Mouse (Mus musculus): ENCODE data around the gene Prkag2. TPM values are rescaled to one million over a fixed set of nuclear protein-coding genes. Genes with fewer than 3 reads are reported as not detected.
"Not testable (repeated sequence)": the region's sequence is repeated elsewhere in the genome, so short reads cannot be mapped to it uniquely, and the experiment has no call there.

The Prkag2 gene
- polyA plus RNA-seq, 1 experiment from 2014 or later, result 65.2 TPM

GRCm38 (mm10) chr5:25083816-25084215, 16.6 kb downstream of the Prkag2 start:
- Histone ChIP-seq H3K9ac (no peak overlapping the region), H3K9me3 (no peaks in the 10 kb centered on the region)
- ATAC-seq (ENCODE audit: low FRiP score, low read depth), result no peak

DNA sequence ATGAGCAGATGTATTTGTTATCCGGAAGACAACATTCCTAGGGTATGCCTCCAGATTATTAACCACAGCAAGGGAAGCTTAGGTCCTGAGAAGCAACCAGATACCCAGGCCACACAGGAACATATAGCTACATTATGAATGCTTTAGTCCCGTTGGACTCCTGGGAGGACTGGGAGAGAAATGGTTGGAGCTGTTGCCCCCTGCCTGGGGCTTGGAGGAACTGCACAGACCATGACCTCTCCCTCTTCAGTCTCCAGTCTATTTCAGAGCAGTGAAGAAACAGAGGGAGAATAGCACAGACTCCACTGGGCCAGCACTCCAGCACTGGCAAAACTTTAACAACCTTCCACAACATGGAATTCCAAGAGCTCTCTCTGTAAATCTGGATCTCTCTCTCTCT, 17.9 kb downstream of the Prkag2 start:
- no peak overlapping the region for H3K4me3 ChIP-seq
- H3K4me2 ChIP-seq (replicated peaks), result no peak overlapping the region
- H3K9me3 ChIP-seq, result no peaks in the 10 kb centered on the region
- H3K36me3 ChIP-seq, result no peaks in the 10 kb centered on the region
- no peak overlapping the region for H3K27ac ChIP-seq
- no peak overlapping the region for H3K9ac ChIP-seq
- no peak for ATAC-seq (ENCODE audit: low FRiP score, low read depth)
- 52% methylated on average over 2 of the region's 2 CpGs for WGBS
- peaks cover 16% of the 10 kb centered on the region for H3K4me1 ChIP-seq
- H3K27me3 ChIP-seq (replicated peaks), result no peaks in the 10 kb centered on the region

More at GRCm38 (mm10) chr5:25083816-25084215, 16.6 kb downstream of the Prkag2 start:
- Histone ChIP-seq H3K27ac (no peak overlapping the region), H3K4me2 (replicated peaks) (no peak overlapping the region), H3K4me1 (peaks cover 6% of the 10 kb centered on the region), H3K36me3 (no peaks in the 10 kb centered on the region), H3K27me3 (replicated peaks) (no peaks in the 10 kb centered on the region), H3K4me3 (no peak overlapping the region)
- WGBS, result 58% methylated on average over 7 of the region's 7 CpGs

DNA sequence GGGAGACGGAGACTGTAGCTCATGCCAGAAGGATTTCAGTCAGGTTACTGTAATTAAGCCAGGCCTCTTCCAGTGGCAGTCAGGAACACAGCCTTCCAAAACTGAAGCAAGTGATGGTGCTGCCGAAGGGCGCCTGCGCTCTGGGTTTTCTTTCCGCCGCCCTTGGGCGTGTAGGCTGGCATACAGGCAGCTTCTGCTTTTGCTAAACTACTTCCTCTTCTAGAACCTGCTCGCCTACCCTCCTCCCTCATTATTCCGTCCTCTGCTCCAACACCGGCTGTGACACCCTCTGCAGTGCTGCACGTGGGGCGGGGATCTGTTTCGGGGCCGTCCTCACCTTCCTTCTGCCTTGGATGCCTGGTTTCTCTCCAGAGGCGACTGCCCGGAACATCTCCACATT, 18.9 kb downstream of the Prkag2 start:
- Histone ChIP-seq H3K4me1 (peaks cover 16% of the 10 kb centered on the region), H3K27ac (no peak overlapping the region), H3K9me3 (no peaks in the 10 kb centered on the region), H3K36me3 (no peaks in the 10 kb centered on the region), H3K27me3 (replicated peaks) (no peaks in the 10 kb centered on the region), H3K4me3 (no peak overlapping the region), H3K4me2 (replicated peaks) (no peak overlapping the region), H3K9ac (no peak overlapping the region)
- 82% methylated on average over 16 of the region's 16 CpGs for WGBS
- ATAC-seq (ENCODE audit: low FRiP score, low read depth), result no peak

DNA sequence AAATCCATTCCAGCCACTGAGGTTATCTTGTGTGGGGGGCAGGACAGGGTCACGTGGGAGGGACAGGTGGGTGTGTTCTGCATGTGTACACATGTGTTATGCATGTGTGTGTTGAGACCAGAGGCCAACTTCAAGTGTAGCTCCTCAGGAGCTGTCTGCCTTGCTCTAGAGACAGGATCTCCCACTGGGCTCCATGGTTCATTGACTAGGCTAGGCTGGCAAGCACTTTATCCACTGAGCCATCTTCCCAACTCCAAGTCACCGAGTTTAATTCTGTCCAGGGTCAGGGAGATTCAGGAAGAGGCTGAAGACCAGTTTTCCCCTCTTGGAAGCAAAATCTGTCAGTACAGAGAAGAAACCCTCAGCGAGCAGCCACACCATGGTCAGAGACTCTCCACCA, 19.4 kb downstream of the Prkag2 start:
- Histone ChIP-seq H3K36me3 (no peaks in the 10 kb centered on the region), H3K4me3 (no peak overlapping the region), H3K27ac (no peak overlapping the region), H3K4me2 (replicated peaks) (no peak overlapping the region), H3K4me1 (peaks cover 16% of the 10 kb centered on the region), H3K27me3 (replicated peaks) (no peaks in the 10 kb centered on the region), H3K9ac (no peak overlapping the region), H3K9me3 (no peaks in the 10 kb centered on the region)
- ATAC-seq (ENCODE audit: low FRiP score, low read depth), result no peak
- WGBS, result 78% methylated on average over 3 of the region's 3 CpGs

- Histone ChIP-seq H3K4me3 (no peak overlapping the region), H3K27ac (no peak overlapping the region), H3K9ac (no peak overlapping the region), H3K27me3 (replicated peaks) (no peaks in the 10 kb centered on the region), H3K4me1 (peaks cover 16% of the 10 kb centered on the region), H3K9me3 (no peaks in the 10 kb centered on the region), H3K4me2 (replicated peaks) (no peak overlapping the region), H3K36me3 (no peaks in the 10 kb centered on the region)
- WGBS, result 92% methylated on average over 9 of the region's 9 CpGs
- no peak for ATAC-seq (ENCODE audit: low FRiP score, low read depth)
These were observed 19.9 kb downstream of the Prkag2 start for GRCm38 (mm10) chr5:25080438-25080945.

GRCm38 (mm10) chr5:25079766-25080265, 20.6 kb downstream of the Prkag2 start:
- no peaks in the 10 kb centered on the region for H3K27me3 ChIP-seq (replicated peaks)
- H3K36me3 ChIP-seq, result no peaks in the 10 kb centered on the region
- WGBS, result 91% methylated on average over 9 of the region's 9 CpGs
- H3K27ac ChIP-seq, result no peak overlapping the region
- no peak for ATAC-seq (ENCODE audit: low FRiP score, low read depth)
- H3K4me1 ChIP-seq, result peaks cover 16% of the 10 kb centered on the region
- H3K4me3 ChIP-seq, result no peak overlapping the region
- H3K9ac ChIP-seq, result no peak overlapping the region
- no peaks in the 10 kb centered on the region for H3K9me3 ChIP-seq
- H3K4me2 ChIP-seq (replicated peaks), result no peak overlapping the region

- Histone ChIP-seq H3K4me1 (peaks cover 16% of the 10 kb centered on the region), H3K27me3 (replicated peaks) (no peaks in the 10 kb centered on the region), H3K9ac (no peak overlapping the region), H3K4me3 (no peak overlapping the region), H3K9me3 (no peaks in the 10 kb centered on the region), H3K27ac (no peak overlapping the region), H3K4me2 (replicated peaks) (no peak overlapping the region), H3K36me3 (no peaks in the 10 kb centered on the region)
- 38% methylated on average over 8 of the region's 8 CpGs for WGBS
- peak; percentile 81 for ATAC-seq (ENCODE audit: low FRiP score, low read depth)
These were observed 22.4 kb downstream of the Prkag2 start for GRCm38 (mm10) chr5:25077873-25078651.

- not testable (repeated sequence) for H3K9me3 ChIP-seq; H3K4me2 ChIP-seq (replicated peaks); H3K27ac ChIP-seq; H3K27me3 ChIP-seq (replicated peaks); H3K36me3 ChIP-seq; H3K9ac ChIP-seq; H3K4me3 ChIP-seq; ATAC-seq (ENCODE audit: low FRiP score, low read depth)
- H3K4me1 ChIP-seq, result peaks cover 16% of the 10 kb centered on the region
- WGBS, result 96% methylated on average over 13 of the region's 13 CpGs
These were observed 23.2 kb downstream of the Prkag2 start for GRCm38 (mm10) chr5:25077258-25077657.

DNA sequence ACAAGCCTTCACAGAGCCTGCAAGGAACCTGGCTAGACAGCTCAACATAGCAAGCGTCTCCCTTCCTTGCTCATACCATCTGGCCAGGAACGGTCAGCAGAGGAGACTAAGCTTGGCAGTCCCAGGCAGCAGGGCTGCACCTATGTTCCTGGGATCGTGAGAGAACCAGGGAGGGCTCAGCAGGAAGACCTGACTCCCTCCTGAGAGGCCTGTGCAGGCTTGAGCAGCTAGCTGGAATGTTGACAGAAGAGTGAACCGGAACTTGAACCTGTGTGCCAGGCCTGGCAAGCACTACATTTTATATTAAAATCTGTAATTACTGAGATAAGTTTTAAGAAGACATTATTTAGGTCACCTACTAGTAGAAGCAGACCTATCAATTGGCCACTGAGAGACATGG, 24.8 kb downstream of the Prkag2 start:
- Histone ChIP-seq H3K4me2 (replicated peaks) (no peak overlapping the region), H3K4me1 (peaks cover 16% of the 10 kb centered on the region), H3K4me3 (no peak overlapping the region), H3K9me3 (no peaks in the 10 kb centered on the region), H3K9ac (no peak overlapping the region), H3K27ac (no peak overlapping the region), H3K36me3 (no peaks in the 10 kb centered on the region), H3K27me3 (replicated peaks) (no peaks in the 10 kb centered on the region)
- no peak for ATAC-seq (ENCODE audit: low FRiP score, low read depth)
- WGBS, result 84% methylated on average over 4 of the region's 4 CpGs

DNA sequence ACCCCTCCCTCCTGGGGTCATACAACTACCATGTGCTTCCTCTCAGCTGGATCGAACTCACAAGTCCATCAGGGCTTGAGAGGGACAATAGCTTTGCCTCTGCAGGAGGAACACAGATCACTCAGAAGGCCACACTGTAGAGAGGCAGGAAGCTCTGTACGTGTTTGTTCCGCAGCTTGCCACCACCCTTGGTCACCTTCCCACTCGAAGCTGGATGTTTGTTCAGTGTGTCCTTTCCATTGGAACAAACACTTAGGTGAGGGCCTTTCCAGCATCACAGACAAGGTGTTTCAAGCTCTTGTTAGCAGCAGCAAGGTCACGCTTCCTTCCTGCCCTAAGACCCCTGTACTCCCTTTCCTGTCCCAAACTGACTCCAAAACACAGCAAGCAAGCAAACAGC, 30.6 kb downstream of the Prkag2 start:
- Histone ChIP-seq H3K4me2 (replicated peaks) (no peak overlapping the region), H3K27me3 (replicated peaks) (no peaks in the 10 kb centered on the region), H3K4me1 (no peaks in the 10 kb centered on the region), H3K27ac (no peak overlapping the region), H3K9ac (no peak overlapping the region), H3K36me3 (no peaks in the 10 kb centered on the region), H3K9me3 (no peaks in the 10 kb centered on the region), H3K4me3 (no peak overlapping the region)
- ATAC-seq (ENCODE audit: low FRiP score, low read depth), result no peak
- 80% methylated on average over 5 of the region's 5 CpGs for WGBS

DNA sequence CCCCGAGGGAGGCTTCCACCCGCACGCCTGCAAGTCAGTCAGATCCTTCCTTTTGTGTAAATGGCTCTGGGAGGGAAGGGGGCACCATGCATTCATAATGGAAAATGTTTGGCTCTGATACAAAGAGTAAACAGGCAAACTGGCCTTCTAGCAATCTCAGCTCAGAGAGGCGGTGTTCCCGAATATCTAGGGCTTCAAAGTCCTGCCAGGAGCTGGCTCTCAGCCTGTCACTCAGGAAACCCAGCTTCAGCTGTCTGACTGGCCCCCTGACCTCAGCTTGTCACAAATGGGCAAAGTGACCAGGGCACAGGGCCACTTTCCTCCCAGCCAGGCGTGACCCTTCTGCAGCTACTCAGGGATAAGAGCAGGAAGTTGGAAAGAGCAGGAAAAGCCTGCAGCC, 33.3 kb downstream of the Prkag2 start:
- H3K36me3 ChIP-seq, result no peaks in the 10 kb centered on the region
- H3K9ac ChIP-seq, result no peak overlapping the region
- no peak overlapping the region for H3K4me2 ChIP-seq (replicated peaks)
- WGBS, result 66% methylated on average over 6 of the region's 6 CpGs
- no peaks in the 10 kb centered on the region for H3K4me1 ChIP-seq
- H3K27me3 ChIP-seq (replicated peaks), result no peaks in the 10 kb centered on the region
- no peak overlapping the region for H3K4me3 ChIP-seq
- H3K9me3 ChIP-seq, result no peaks in the 10 kb centered on the region
- H3K27ac ChIP-seq, result no peak overlapping the region
- ATAC-seq (ENCODE audit: low FRiP score, low read depth), result no peak

DNA sequence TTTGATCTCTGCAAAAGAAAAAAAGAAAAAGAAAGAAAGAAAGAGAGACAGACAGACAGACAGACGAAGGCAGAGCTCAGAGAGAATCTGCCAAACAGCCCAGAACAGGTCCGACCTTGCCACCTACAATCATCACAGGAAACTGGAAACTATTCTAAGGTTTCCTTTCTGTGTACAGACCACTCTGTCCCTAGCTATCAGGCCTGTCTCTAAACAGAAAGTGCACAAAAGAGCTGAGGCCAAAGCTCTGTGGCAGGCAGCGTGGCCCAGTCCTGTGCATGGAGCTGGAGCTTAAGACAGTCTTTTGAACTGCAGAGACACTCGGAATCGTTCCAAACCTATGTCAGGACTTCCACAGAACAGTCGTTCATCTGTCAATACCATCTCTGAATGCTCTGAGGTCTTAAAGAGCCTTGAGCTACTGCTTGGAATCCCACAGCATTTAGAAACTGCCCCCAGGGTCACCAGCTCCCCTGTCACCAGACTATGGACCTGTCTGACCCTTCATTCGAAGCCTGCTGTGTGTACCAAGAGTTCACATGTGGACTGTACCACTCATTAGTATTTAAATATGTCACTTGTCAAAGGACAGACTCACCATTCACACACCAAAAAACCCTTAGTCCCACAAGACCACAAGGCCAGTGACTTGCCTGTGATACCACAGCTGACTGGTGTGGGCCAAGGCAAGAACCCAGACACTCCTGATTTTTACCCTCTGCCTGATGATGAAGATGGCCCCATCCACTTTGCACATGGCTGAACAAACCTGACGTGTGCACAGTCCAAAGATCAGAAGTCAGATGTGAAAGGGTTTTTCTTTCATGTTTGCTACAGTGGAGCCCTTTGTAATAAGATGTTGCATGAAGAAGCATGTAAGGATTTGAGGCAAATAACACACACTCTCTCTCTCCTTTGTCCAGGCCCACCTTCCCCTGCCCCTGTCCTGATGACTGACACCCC, 35.9 kb downstream of the Prkag2 start:
- 70% methylated on average over 8 of the region's 8 CpGs for whole genome bisulfite sequencing
- H3K4me3 ChIP-seq, result no peak overlapping the region
- H3K9me3 ChIP-seq, result no peaks in the 10 kb centered on the region
- H3K9ac ChIP-seq, result no peak overlapping the region
- ATAC-seq (ENCODE audit: low FRiP score, low read depth), result no peak
- H3K4me2 ChIP-seq (replicated peaks), result no peak overlapping the region
- H3K27me3 ChIP-seq (replicated peaks), result no peaks in the 10 kb centered on the region
- H3K36me3 ChIP-seq, result no peaks in the 10 kb centered on the region
- H3K27ac ChIP-seq, result no peak overlapping the region
- peaks cover 4% of the 10 kb centered on the region for H3K4me1 ChIP-seq

All from neural tube, embryonic 12.5 days (tissue).